33 mouse cellular contexts compared by ENCODE assay signal in the genomic region with DNA sequence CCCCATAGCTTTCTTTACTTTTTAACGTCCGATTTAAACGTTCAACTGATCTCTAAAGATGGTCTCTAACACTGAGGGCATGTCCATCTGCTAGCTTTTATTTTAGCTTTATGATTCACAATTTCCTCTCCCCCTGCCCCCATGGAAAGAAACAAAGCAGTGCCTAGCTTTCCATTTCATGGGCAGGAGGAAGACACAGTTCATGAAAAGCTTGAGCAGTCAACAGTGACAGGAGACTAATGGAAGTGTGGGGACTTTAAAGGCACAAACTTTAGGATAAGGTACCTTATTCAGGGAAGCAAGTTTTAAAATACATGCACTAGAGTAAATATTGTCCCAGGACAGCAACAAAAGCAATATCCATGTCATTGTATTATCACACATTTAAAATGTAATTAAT.
"Had no signal": no experiment of that assay in that cellular context is flagged by ENCODE, and none has a peak within 500 bp of the region (broad histone marks: within the 10 kb centered on the region; RNA-seq: fewer than 3 reads in every experiment).

No protein-coding gene starts in this region.

- H3K9ac ChIP-seq: heart, embryonic 12.5 days; heart, embryonic 13.5 days; heart, embryonic 15.5 days; hindbrain, embryonic 12.5 days; hindbrain, embryonic 13.5 days; hindbrain, embryonic 14.5 days; hindbrain, embryonic 15.5 days; intestine, embryonic 15.5 days had no signal

- ATAC-seq: hindbrain, embryonic 16.5 days; hindbrain, postnatal 0 days; inflammation-experienced regulatory T-cells, adult 6 months; intestine, embryonic 15.5 days; intestine, embryonic 16.5 days; intestine, postnatal 0 days had no signal

- H3K4me3 ChIP-seq: heart, adult 2 months; heart, embryonic 10.5 days; heart, embryonic 12.5 days; heart, embryonic 13.5 days; heart, embryonic 15.5 days; hindbrain, embryonic 10.5 days; hindbrain, embryonic 12.5 days; hindbrain, embryonic 13.5 days; hindbrain, embryonic 15.5 days; intestine, embryonic 15.5 days; layer of hippocampus, adult 2 months; left cerebral cortex, adult 2 months had no signal

- H3K9me3 ChIP-seq: heart, embryonic 10.5 days; heart, embryonic 12.5 days; heart, embryonic 13.5 days; heart, embryonic 15.5 days; hindbrain, embryonic 10.5 days; hindbrain, embryonic 12.5 days; hindbrain, embryonic 13.5 days; hindbrain, embryonic 15.5 days; intestine, embryonic 15.5 days had no signal

- DNase-seq: heart, adult 2 months; heart, postnatal 10 days; heart, postnatal 14 days; heart, postnatal 36 days; heart, postnatal 4 days; kidney, adult 11 months; kidney, adult 18-20 months; kidney, adult 8-10 months; kidney, adult 9 months; kidney, postnatal 10 days; kidney, postnatal 25 days; kidney, postnatal 4 days; layer of hippocampus, adult 9-11 months; layer of hippocampus, postnatal 36 days had no signal

- H3K27ac ChIP-seq: heart, adult 2 months; heart, embryonic 10.5 days; heart, embryonic 13.5 days; heart, embryonic 15.5 days; hindbrain, embryonic 10.5 days; hindbrain, embryonic 12.5 days; hindbrain, embryonic 13.5 days; hindbrain, embryonic 14.5 days; hindbrain, embryonic 15.5 days; hindbrain, postnatal 0 days; intestine, embryonic 15.5 days; kidney, postnatal 0 days; layer of hippocampus, adult 2 months; left cerebral cortex, adult 2 months had no signal

- H3K4me2 ChIP-seq: heart, embryonic 11.5 days; heart, embryonic 12.5 days; heart, embryonic 13.5 days; heart, embryonic 15.5 days; hindbrain, embryonic 12.5 days; hindbrain, embryonic 13.5 days; hindbrain, embryonic 14.5 days; hindbrain, embryonic 15.5 days; intestine, embryonic 15.5 days had no signal

- H3K27me3 ChIP-seq: heart, embryonic 12.5 days; heart, embryonic 13.5 days; heart, embryonic 15.5 days; hindbrain, embryonic 12.5 days; hindbrain, embryonic 13.5 days; hindbrain, embryonic 15.5 days; intestine, embryonic 15.5 days had no signal

- H3K36me3 ChIP-seq: heart, embryonic 10.5 days; heart, embryonic 12.5 days; heart, embryonic 13.5 days; heart, embryonic 15.5 days; hindbrain, embryonic 10.5 days; hindbrain, embryonic 12.5 days; hindbrain, embryonic 13.5 days; hindbrain, embryonic 15.5 days; intestine, embryonic 15.5 days had no signal

- H3K4me1 ChIP-seq: heart, embryonic 10.5 days; heart, embryonic 12.5 days; heart, embryonic 13.5 days; heart, embryonic 15.5 days; hindbrain, embryonic 10.5 days; hindbrain, embryonic 12.5 days; hindbrain, embryonic 13.5 days; hindbrain, embryonic 15.5 days; intestine, embryonic 15.5 days had no signal
